Mouse (Mus musculus) layer of hippocampus, adult 2 months (tissue): ENCODE measurements at regions not wholly inside any gene's neighbourhood (a gene's known extent, or its start where the extent isn't known, plus 50 kb on each side); places are given as distances from the start of the nearest gene placed in this dataset.

Source experiments
- DNase-seq, 2 experiments: peaks; one replicate each; pipeline ENCODE4 v3.0.0; 2022; ENCODE audit warnings: low spot score in 2 of 2
- H3K27ac ChIP-seq: fragments of 200-600 bp; 2 replicates; pipeline ENCODE4 v1.8.1; 2022
- H3K4me3 ChIP-seq: fragments of 200-600 bp; 2 replicates; pipeline ENCODE4 v1.8.1; 2022; ENCODE audit warnings: mild to moderate bottlenecking
- CTCF ChIP-seq: fragments of 200-600 bp; conservative IDR thresholded peaks from 2 replicates; pipeline ENCODE4 v1.8.1; 2022; ENCODE audit warnings: antibody characterized with exemption, mild to moderate bottlenecking, moderate library complexity

DNA sequence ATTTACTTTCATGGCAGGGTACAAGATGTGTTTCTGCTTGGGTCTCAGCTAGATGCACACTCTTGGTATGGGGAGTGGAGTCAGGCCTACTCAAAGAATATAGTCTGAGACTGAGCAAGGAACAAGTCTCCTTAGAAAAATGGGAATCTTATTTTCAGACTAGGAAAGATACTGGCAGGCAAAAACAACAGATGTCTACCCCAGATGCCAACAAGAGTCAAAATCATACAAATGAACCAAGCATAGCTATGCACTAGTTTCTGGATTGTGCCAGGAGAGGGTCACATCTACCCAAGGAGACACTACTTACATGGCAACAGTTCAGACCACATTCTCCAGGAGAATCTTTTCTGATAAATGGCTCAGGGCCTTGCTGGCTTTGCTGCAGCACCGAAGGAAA, 300.9 kb upstream of the Camk1g start:
- Histone ChIP-seq H3K4me3 (no peak overlapping the region), H3K27ac (peak overlapping the region; percentile 70)
- no peak for TF ChIP-seq CTCF
- DNase-seq: peak; percentile 53 to 58

DNA sequence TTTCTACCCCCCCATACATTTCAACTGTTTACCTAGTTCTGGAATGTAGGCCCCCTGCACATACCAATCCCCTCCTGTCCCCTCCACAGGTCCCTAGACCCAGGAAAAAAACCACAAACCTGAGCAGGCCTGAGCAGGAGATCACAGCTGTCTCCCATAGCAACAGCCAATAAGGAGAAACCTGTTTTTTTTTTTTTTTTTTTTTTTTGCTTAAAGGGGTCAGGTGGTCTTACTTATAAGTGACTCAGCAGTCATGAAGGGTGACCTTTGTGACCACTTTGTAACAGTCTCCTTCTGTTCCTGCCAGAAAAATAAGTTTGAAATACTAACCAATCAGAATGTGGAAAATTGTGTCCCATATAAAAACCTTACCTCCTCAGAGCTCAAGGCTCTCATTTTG, 299.9 kb upstream of the Camk1g start:
- Histone ChIP-seq H3K27ac (no peak overlapping the region), H3K4me3 (no peak overlapping the region)
- TF ChIP-seq CTCF: no peak
- DNase-seq: no peak

DNA sequence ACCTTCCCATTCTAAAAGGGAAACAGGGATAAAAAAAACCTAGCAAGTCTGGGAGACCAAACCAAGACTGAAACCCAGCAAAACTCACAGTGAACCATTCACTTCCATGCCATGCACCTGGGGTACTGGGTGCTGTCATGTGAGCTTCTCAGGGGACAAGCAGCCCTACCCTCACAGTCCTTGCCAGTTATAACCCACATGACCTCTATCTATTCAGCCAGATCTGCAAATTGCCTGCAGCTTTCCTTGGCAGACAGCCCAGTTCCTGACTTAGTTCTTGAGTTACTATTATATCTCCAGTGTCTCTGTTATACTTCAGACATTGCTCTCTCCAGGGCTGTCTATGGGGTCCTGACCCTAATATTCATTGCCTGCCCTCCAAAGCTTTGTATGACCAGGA, 298.7 kb upstream of the Camk1g start:
- no peak for TF ChIP-seq CTCF
- no peak overlapping the region for H3K27ac ChIP-seq
- DNase-seq: no peak
- H3K4me3 ChIP-seq: no peak overlapping the region

DNA sequence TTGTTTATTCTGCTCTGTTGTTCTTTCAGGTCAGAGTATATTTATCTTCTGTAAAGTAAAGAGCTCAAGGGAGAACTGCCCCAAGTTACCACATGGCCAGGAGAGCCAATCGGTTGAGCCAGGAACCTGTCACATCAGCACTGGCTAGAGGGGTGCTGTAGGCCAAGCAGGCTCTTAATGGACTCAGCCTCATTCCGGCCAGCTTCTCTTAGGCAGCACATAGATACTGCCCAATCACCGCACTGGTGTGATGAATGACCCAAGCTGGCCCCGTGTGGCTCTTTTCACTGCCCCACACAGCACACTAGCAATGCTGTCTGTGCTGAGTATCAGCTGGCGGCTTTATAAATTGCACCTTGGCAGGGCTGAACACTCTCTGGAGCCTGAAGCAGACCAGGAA, 295.8 kb upstream of the Camk1g start:
- no peak overlapping the region for H3K4me3 ChIP-seq
- DNase-seq: no peak
- no peak overlapping the region for H3K27ac ChIP-seq
- TF ChIP-seq CTCF: no peak

DNA sequence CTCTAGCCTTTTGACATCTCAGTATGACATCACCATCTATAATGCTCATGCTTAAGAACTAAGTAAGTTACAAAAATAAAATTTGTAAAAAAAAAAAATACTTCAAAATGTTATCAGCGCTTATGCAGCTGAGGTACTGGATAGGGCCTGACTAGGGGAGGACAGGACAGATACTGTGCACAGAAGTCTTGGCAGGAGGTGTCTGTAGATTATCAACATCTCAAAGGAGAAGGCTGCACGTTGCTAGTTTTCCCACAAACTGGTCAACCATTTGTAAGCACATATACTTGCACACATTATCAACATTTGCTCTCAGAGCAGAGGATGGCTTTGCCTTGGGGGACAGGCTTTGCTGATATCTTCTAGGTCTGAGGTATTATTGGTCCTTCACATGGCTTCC, 294.5 kb upstream of the Camk1g start:
- H3K4me3 ChIP-seq: no peak overlapping the region
- no peak for TF ChIP-seq CTCF
- DNase-seq: no peak
- no peak overlapping the region for H3K27ac ChIP-seq

DNA sequence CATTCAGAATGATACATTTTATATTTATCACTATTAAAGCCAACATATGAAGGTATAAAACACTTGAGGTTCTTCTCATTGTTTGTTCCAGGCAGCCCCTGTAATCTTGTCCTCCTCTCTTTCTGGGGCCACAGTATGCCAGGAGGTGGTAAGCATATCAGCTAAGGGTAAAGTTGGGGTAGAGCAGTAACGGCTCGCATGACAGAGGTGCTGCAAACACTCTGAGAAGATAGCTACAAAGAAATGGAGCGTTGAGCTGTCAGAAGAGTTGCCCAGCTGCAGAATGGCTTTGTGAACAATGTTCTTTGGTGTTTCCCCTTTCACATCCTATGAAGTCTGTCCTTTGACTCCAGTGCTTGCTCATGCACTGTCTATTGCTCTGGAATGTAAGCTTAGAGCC, 293.5 kb upstream of the Camk1g start:
- no peak for TF ChIP-seq CTCF

DNA sequence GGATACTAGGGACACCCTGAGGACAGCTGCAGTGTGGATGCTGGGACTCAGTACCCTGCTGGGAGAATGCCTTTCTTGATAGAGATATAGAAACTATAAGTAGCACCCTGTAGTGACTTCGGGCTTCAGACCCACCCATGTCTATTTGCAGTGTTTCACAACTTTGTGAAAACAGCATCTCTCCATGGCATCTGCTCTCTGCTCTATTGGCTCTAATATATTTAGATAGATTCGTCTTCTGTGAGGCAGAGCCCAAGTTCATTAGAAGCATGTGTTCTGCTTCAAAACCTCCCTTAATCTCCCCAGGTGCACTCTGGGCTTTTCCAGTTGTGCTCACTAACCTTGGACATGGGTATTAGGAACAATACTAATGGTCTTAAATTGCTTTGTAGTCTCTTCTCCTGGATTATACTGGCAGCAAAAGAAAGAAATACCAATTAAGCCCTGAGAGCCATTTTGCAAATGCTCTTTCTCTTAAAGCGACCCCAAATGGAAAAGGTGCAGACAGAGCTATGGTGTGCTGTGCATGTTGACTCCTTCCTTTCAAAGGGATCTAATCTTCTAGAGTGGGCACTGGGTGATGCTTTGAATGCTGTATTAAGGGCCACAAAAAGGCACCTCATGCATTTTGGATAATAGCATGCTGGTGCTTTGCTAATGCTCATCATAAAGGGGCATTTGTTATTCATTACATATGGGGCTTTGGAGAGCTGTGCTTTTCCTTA, 292.2 kb upstream of the Camk1g start:
- Histone ChIP-seq H3K4me3 (no peak overlapping the region), H3K27ac (no peak overlapping the region)
- DNase-seq: no peak
- TF ChIP-seq CTCF: no peak

More for the DNA sequence above, 293.5 kb upstream of the Camk1g start:
- H3K4me3 ChIP-seq: no peak overlapping the region
- DNase-seq: no peak
- H3K27ac ChIP-seq: no peak overlapping the region

DNA sequence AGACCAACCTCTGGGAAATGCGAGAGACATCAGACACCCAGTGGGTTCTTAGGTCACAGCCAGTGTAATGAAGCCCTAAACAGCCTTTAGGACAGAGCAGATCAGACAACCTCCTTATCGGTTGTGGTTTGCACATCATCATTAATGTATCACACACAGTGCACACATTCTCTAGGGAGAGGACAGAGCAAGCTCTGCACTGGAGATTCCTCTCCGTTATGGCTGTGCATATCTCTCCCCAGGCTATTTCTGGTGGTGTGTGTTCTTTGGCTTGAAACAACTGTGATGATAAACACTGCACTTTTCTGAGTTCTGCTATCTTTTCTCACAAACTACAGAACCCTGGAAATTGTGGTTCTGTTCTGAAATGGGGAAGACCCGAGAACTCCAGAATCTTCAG, 291.3 kb upstream of the Camk1g start:
- no peak for DNase-seq
- no peak overlapping the region for H3K4me3 ChIP-seq
- TF ChIP-seq CTCF: no peak
- no peak overlapping the region for H3K27ac ChIP-seq

DNA sequence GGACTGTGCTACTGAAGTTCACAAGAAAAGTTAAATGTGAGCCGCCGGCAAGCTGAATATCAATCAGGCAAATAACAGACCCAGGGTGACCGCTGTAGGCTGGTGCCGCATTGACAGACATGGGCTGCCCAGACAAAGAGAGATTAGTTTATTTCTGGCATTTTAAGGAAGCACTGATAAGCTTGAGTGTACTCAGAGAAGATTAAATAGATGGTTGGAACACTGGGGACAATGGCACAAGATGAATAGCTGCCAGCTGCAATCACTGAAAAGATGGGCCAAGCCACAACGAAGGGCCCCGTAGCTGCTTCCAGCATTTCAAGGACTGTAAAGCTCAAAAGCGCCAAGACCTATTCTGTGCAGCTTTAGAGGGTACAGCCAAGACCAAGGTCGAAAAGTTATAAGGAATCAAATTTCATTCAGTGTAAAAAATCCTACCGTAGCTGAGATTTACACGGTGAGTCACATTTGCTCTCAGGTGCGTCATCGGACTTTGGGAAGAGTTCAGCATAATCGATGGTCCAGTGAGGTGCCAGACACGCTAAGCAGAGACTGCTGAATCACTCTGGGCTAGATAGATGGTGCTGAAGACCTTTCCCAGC, 285.1 kb upstream of the Camk1g start:
- DNase-seq: no peak
- H3K27ac ChIP-seq: no peak overlapping the region
- no peak overlapping the region for H3K4me3 ChIP-seq
- TF ChIP-seq CTCF: no peak

DNA sequence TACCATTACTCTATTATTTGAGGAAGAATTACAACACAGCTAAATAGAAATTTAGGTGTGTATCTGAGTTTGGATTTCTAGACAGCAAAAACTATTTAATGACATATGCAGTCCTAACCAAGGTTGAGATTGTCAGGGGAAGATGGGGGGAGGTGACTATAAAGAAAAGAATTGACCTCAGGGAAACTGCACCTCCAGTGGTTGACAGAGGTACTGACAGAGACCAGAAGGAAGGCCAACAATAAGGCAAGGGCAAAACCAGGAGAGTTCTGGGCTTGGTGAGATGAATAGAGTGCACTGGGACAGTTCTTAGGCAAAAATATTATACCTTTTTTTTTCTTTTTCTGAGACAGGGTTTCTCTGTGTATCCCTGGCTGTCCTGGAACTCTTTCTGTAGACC, 280.2 kb upstream of the Camk1g start:
- H3K27ac ChIP-seq: no peak overlapping the region

DNA sequence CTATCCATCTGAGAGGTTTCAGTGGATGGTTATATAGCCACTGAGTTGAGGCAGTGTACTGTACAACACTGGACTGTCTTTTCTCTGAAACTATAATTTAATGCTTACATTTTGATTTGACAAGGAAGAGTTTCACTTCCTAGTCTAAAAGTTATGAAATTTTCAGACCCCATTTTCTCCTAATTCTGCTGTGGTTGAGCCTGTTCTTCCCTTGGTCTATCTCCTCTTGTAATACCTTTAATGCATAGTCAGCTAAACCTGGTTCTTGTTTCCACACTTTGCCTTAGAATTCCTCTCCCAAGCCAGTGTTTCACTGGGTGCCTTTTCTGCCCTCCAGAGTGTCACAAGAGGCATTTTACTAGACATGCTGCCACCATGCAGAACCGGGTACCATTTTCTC, 279.3 kb upstream of the Camk1g start:
- Histone ChIP-seq H3K4me3 (no peak overlapping the region), H3K27ac (no peak overlapping the region)
- TF ChIP-seq CTCF: no peak
- DNase-seq: no peak

More for the DNA sequence above, 280.2 kb upstream of the Camk1g start:
- no peak overlapping the region for H3K4me3 ChIP-seq
- DNase-seq: no peak
- peak; percentile 58 for TF ChIP-seq CTCF

DNA sequence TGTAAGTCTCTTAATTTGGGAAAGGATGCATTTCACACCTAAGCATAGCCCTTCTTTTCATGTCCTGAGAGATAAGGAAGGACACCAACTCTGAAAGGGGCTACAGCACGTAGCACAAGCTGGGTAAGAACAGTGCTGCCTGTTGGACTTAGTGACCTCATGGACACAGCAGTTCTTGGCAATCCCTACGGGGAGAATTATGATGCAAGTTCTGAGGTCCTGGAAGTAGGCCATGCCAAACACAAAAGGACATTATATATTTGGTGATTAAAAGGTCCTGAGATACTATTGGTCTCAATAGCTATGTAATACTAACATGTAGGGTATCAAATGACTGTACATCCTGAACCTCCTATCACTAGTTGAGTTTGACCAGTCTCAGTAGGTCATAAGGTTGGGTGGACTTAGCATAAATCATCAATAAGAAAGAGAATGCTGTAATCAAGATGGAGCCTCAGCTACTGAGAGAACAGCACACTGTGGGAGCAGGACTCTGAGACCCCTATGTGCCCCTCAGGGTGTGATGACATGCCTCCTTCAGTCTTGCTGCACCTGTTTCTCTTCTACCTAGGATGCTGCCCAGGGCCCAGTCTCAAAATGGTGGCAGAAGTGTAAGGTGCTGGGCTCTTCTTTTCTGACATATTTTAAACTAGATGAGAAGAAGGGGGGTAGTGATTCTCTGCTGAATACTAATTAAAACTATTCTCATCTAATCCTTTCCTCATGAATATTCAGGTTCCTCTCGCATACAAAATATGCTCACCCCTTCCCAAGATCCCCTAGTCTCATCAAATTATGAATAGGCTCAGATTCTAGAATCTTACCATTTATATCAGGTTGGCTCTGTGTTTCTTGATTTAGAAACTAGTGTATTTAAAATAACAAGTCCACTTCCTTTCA, 277.5 kb upstream of the Camk1g start:
- no peak for TF ChIP-seq CTCF
- Histone ChIP-seq H3K27ac (no peak overlapping the region), H3K4me3 (no peak overlapping the region)
- no peak for DNase-seq

DNA sequence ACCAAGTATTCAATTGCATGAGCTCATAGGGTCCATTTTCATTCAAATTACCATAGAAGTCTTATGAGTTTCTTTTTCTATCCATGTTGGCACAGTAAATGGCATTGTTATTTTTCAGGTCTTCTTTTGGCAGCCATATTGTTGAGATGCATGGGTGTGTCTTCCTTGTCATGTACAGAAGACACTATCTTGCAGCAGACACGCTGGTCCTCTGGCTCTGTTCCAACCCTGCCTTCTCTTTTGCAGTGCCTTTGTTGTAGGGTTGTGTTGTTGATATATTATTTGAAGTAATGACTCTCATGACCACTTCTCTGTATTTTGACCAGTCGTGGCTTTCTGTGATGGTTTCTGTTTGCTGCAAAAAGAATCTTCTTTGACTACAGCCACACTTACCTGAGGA, 274.4 kb upstream of the Camk1g start:
- no peak overlapping the region for H3K4me3 ChIP-seq
- no peak for DNase-seq
- TF ChIP-seq CTCF: no peak
- no peak overlapping the region for H3K27ac ChIP-seq
